Mouse (Mus musculus) erythroblast, embryonic 14.5 days (primary cell): ENCODE results near the gene Efna5.

Experiments
- GATA1 ChIP-seq: IDR thresholded peaks from 2 replicates; pipeline ENCODE4 v1.6.1; 2012; ENCODE audit warnings: low read length, inconsistent platforms, mixed read lengths
- TAL1 ChIP-seq: IDR thresholded peaks from 3 replicates; pipeline ENCODE4 v1.6.1; 2012; ENCODE audit warnings: low read length, inconsistent platforms, mixed read lengths

- no peak for TF ChIP-seq GATA1
- no peak for TF ChIP-seq TAL1
Observed at GRCm38 (mm10) chr17:62642447-62643145, 238.5 kb downstream of the Efna5 start.
